In the genomic region with DNA sequence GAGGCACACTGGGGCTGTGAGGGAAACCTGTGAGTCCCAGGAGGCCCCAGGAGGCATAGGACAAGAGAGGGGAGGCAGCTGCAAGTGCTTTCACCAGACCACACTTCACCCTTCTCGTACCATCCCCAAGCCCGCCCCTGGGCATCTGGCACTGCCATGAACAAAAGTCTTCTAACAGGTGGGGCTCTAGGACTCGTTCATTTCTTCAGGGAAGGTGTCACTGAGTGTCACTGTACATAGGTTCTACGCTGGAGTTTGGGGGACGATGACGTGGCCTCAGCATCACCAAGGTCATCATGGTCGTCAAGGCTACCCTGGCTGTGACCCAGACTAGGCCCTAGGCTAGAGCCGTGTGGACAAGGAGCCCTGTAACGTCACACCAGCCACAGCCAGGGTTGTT, we compare ENCODE assay signal across 26 mouse cellular contexts. TPM values are rescaled to one million over a fixed set of nuclear protein-coding genes. Genes with fewer than 3 reads are reported as not detected.
"Had no signal": no experiment of that assay in that cellular context is flagged by ENCODE, and none has a peak within 500 bp of the region (broad histone marks: within the 10 kb centered on the region; RNA-seq: fewer than 3 reads in every experiment).

No protein-coding gene starts in this region.

- H3K4me2 ChIP-seq: liver, embryonic 12.5 days; midbrain, embryonic 13.5 days; midbrain, embryonic 15.5 days; neural tube, embryonic 13.5 days; neural tube, embryonic 15.5 days had no signal

- DNase-seq: lung, adult 2 months; retina, postnatal 1 day; right cerebral cortex, adult 18-20 months; right cerebral cortex, postnatal 25 days; right cerebral cortex, postnatal 4 days; spleen, adult 18-20 months; thymus, adult 18-20 months; thymus, postnatal 14 days; thymus, postnatal 36 days had no signal

- H3K36me3 ChIP-seq: liver, embryonic 12.5 days; midbrain, embryonic 10.5 days; midbrain, embryonic 13.5 days; midbrain, embryonic 15.5 days; neural tube, embryonic 13.5 days; neural tube, embryonic 15.5 days had no signal

- H3K9me3 ChIP-seq: liver, embryonic 12.5 days; midbrain, embryonic 10.5 days; midbrain, embryonic 13.5 days; midbrain, embryonic 15.5 days; neural tube, embryonic 13.5 days; neural tube, embryonic 15.5 days had no signal

- H3K9ac ChIP-seq: liver, embryonic 12.5 days; liver, embryonic 14.5 days; midbrain, embryonic 13.5 days; midbrain, embryonic 15.5 days; neural tube, embryonic 13.5 days; neural tube, embryonic 15.5 days had no signal

- H3K4me1 ChIP-seq: liver, embryonic 12.5 days; midbrain, embryonic 13.5 days; midbrain, embryonic 15.5 days; neural tube, embryonic 13.5 days had no signal

- H3K4me3 ChIP-seq: liver, embryonic 12.5 days; midbrain, embryonic 10.5 days; midbrain, embryonic 13.5 days; midbrain, embryonic 15.5 days; myocyte; neural tube, embryonic 13.5 days; neural tube, embryonic 15.5 days had no signal

- ATAC-seq: liver, embryonic 12.5 days; midbrain, embryonic 13.5 days; midbrain, embryonic 15.5 days had no signal

- H3K27ac ChIP-seq: liver, embryonic 12.5 days; liver, embryonic 14.5 days; midbrain, embryonic 10.5 days; midbrain, embryonic 13.5 days; midbrain, embryonic 15.5 days; neural tube, embryonic 13.5 days; neural tube, embryonic 15.5 days had no signal

- H3K27me3 ChIP-seq: midbrain, embryonic 15.5 days; neural tube, embryonic 15.5 days had no signal

RNA-seq across cellular contexts. Expression of a gene that starts 16.4 kb away (rescaled TPM):
- total RNA-seq: liver, adult 2 months; megakaryocyte, adult 5-6 weeks; megakaryocyte-erythroid progenitor cell, adult 5-6 weeks had no signal
- polyA plus RNA-seq: liver, adult 2 months; liver, embryonic 12.5 days; liver, embryonic 14.5 days; liver, embryonic 16.5 days; lung, adult 2 months; midbrain, embryonic 10.5 days; midbrain, embryonic 13.5 days; midbrain, embryonic 15.5 days; myocyte; neural tube, embryonic 11.5 days; neural tube, embryonic 13.5 days; neural tube, embryonic 15.5 days; small intestine, adult 2 months; stomach, embryonic 14.5 days; stomach, embryonic 16.5 days; thymus, postnatal 0 days had no signal
